Mouse (Mus musculus): ENCODE measurements around the gene Hepacam. TPM values are rescaled to one million over a fixed set of nuclear protein-coding genes. Genes with fewer than 3 reads are reported as not detected.

Hepacam gene
- polyA plus RNA-seq, 1 experiment from 2014 or later: not detected

DNA sequence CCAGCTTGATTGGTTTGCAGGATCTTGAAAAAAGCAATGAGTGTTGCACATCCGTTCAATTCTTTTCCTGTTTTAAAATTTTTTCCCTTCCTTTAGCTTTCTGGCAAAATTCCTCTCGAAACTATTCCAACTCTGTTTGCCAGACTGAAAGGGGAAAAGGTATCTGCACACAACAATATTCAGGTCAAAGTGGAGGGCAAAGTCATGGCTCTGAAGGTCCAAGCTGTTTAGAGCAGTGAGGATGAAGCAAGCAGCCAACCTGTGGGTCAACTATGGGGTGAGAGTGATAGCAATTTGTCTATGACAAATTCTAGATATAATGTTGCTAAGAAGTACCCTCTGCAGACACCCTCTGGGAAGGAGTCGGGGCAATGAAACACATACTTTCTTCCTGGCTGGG is 47.5 kb downstream of the Hepacam start:
- Histone ChIP-seq H3K9ac (no peak overlapping the region), H3K4me2 (no peak overlapping the region), H3K9me3 (no peaks in the 10 kb centered on the region), H3K4me1 (no peaks in the 10 kb centered on the region), H3K27me3 (no peaks in the 10 kb centered on the region), H3K4me3 (no peak overlapping the region), H3K27ac (no peak overlapping the region), H3K36me3 (no peaks in the 10 kb centered on the region)
- 77% methylated on average over 3 of the region's 3 CpGs for WGBS
- no peak for ATAC-seq (ENCODE audit: insufficient number of reproducible peaks, insufficient read depth, low FRiP score, low TSS enrichment, low read depth)

DNA sequence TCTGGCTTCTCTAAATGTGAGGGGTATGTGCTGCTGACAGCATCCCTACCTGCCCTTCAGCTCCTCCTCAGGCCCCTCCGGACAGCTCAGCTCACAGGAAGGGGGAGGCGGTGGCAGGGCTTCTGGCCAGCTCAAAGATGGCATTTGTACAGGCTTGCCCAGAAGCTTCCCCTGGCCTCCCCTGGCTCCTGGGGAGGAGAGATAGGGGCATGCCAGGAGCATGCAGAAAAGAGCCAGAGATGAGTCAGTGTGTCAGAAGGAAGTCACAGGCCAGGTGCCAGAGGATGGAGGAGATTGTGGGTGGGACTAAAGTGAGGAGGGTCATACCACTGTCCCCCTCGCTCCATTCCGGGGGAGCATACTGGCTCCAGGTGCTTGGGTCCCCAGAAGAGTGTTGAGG is 51.6 kb downstream of the Hepacam start:
- no peak overlapping the region for H3K27ac ChIP-seq
- H3K9me3 ChIP-seq: no peaks in the 10 kb centered on the region
- no peak overlapping the region for H3K4me3 ChIP-seq
- peaks cover 7% of the 10 kb centered on the region; the same call in 1 of the 2 replicates for H3K4me1 ChIP-seq
- H3K36me3 ChIP-seq: no peaks in the 10 kb centered on the region
- no peak overlapping the region for H3K4me2 ChIP-seq
- 81% methylated on average over 4 of the region's 4 CpGs for WGBS
- H3K9ac ChIP-seq: no peak overlapping the region
- H3K27me3 ChIP-seq: peaks cover 4% of the 10 kb centered on the region; the same call in 1 of the 2 replicates
- ATAC-seq (ENCODE audit: insufficient number of reproducible peaks, insufficient read depth, low FRiP score, low TSS enrichment, low read depth): no peak

DNA sequence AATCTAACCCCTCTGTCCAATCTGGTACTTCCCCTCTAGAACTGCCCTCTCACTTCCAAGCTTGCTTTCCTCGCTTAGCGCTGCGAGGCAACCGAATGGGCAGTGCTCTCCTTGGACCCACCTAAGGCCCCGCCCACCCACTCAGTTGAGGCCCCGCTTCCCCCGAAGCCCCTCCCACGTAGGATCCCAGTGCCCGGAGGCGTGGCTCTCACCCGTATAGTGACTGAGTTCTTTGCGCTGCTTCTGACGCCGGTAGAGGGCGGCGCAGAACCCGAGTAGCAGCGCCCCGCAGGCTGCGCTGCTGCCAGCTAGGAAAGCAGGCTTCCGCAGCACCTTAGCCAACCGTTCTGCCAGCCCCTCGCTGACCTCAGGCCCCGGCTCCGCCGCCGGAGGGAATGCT is 53.5 kb downstream of the Hepacam start:
- no peak overlapping the region for H3K27ac ChIP-seq
- H3K9ac ChIP-seq: peak overlapping the region; percentile 51; the same call in 1 of the 2 replicates
- peak overlapping the region; percentile 61 for H3K4me2 ChIP-seq
- H3K36me3 ChIP-seq: no peaks in the 10 kb centered on the region
- WGBS: 0% methylated on average over 27 of the region's 27 CpGs
- H3K27me3 ChIP-seq: peaks cover 7% of the 10 kb centered on the region; the same call in 1 of the 2 replicates
- peak overlapping the region; percentile 32 for H3K4me3 ChIP-seq
- ATAC-seq (ENCODE audit: insufficient number of reproducible peaks, insufficient read depth, low FRiP score, low TSS enrichment, low read depth): peak; percentile 67
- H3K4me1 ChIP-seq: peaks cover 7% of the 10 kb centered on the region; the same call in 1 of the 2 replicates
- H3K9me3 ChIP-seq: no peaks in the 10 kb centered on the region

DNA sequence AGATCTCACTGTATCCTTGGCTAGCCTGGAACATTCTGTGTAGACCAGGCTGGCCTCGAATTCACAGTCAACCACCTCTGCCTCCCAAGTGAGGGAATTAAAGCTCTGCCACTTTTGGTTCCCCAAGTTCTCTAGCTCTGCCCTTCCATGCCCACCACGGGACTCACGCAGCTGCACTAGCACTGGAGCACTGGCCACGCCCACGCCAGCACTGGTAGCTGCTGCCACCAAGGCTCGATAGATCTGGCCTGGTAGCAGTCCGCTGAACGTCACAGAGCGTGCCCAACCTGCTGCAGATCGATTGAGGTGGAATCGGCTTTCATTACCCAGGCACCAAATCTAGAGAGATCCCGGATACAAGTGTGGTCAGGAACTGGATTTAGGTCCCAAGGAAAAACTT is 54.1 kb downstream of the Hepacam start:
- Histone ChIP-seq H3K9me3 (no peaks in the 10 kb centered on the region), H3K27ac (no peak overlapping the region), H3K4me3 (peak overlapping the region; percentile 32), H3K4me2 (peak overlapping the region; percentile 61), H3K4me1 (peaks cover 7% of the 10 kb centered on the region; the same call in 1 of the 2 replicates), H3K36me3 (no peaks in the 10 kb centered on the region), H3K9ac (0 out of 2 replicates have a peak overlapping the region, but pooled peaks have one; percentile 0), H3K27me3 (peaks cover 7% of the 10 kb centered on the region; the same call in 1 of the 2 replicates)
- 23% methylated on average over 12 of the region's 12 CpGs for WGBS
- no peak for ATAC-seq (ENCODE audit: insufficient number of reproducible peaks, insufficient read depth, low FRiP score, low TSS enrichment, low read depth)

DNA sequence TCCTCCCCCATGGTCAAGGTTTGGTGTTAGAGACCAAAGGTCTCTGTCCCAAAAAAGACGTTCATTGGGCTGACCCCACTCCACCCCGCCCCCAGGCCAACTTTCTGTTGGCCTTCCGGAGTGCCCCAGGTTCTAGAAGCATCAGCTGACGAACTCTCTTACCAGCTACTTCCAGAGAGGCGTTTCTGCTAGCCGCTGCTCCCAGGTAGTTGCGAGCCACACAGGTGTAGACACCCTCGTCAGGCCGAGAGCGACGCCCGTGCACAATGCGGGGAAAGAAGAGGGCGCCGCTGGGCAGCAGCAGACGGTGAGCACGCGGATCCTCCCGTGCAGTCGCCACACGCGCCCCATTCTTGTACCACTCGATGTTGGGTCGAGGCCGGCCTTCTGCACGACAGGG is 62.2 kb downstream of the Hepacam start:
- no peak overlapping the region for H3K9ac ChIP-seq
- H3K36me3 ChIP-seq: no peaks in the 10 kb centered on the region
- H3K27me3 ChIP-seq: peaks cover 82% of the 10 kb centered on the region
- peaks cover 18% of the 10 kb centered on the region for H3K4me1 ChIP-seq
- H3K4me2 ChIP-seq: no peak overlapping the region
- WGBS: 27% methylated on average over 26 of the region's 26 CpGs
- H3K4me3 ChIP-seq: no peak overlapping the region
- no peaks in the 10 kb centered on the region for H3K9me3 ChIP-seq
- no peak overlapping the region for H3K27ac ChIP-seq
- no peak for ATAC-seq (ENCODE audit: insufficient number of reproducible peaks, insufficient read depth, low FRiP score, low TSS enrichment, low read depth)

DNA sequence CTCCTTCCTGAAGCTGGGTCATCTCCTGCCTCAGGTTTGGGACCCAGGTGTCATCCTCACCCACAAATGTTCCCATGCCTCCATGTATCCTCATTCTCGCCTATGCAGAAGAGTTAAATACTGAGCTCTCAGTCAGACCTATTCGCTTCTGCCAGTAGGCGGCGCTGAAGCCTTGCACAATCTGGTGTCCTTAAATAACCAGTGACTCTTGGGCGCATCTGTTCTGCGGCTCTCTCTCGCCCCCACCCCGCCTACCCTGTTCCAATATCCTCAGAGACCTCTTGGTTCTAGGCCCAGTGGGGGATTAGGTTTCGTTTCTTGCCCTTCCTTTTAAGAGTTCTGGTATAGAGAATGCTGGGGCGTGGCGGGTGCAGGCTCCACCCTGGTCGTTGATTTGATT is 63.4 kb downstream of the Hepacam start:
- Histone ChIP-seq H3K4me3 (peak overlapping the region; percentile 21), H3K4me1 (peaks cover 18% of the 10 kb centered on the region), H3K27me3 (peaks cover 92% of the 10 kb centered on the region), H3K36me3 (no peaks in the 10 kb centered on the region), H3K27ac (no peak overlapping the region), H3K4me2 (peak overlapping the region; percentile 49), H3K9ac (no peak overlapping the region), H3K9me3 (no peaks in the 10 kb centered on the region)
- 2% methylated on average over 12 of the region's 12 CpGs for WGBS
- ATAC-seq (ENCODE audit: insufficient number of reproducible peaks, insufficient read depth, low FRiP score, low TSS enrichment, low read depth): peak; percentile 64

DNA sequence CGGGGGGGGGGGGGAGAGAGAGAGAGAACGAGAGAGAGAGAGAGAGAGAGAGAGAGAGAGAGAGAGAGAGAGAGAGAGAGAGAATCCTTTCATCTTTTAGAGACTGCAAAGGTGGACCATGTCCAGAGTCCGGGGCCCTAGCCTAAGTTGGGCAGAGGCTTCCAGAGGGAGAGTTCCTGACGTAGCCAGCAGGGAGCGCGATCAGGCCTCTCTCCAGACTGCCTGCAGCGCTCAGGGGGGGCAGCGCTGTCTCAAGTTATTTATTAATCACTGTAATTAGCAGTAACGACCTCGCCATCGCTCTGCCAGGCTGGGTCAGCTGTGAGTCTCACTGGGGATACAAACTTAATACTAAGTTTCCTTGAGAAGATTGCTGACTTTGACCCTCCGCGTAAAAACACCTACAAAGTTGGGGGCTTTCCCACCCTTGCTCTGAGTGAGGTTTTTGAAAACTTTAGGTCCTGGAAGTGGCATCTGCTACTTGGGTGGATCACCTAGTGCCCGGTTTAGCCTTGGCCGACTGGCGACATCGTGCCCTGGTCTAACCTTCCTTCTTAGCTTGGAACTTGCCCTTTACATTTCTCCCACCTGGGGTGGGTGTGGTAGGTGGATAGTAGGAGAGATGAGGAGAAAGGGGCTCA is 65.0 kb downstream of the Hepacam start:
- Histone ChIP-seq H3K27me3 (peaks cover 98% of the 10 kb centered on the region), H3K4me3 (peak overlapping the region; percentile 38), H3K9me3 (no peaks in the 10 kb centered on the region), H3K4me2 (peak overlapping the region; percentile 59), H3K9ac (no peak overlapping the region), H3K27ac (no peak overlapping the region), H3K4me1 (peaks cover 18% of the 10 kb centered on the region), H3K36me3 (no peaks in the 10 kb centered on the region)
- WGBS: 1% methylated on average over 16 of the region's 17 CpGs
- no peak for ATAC-seq (ENCODE audit: insufficient number of reproducible peaks, insufficient read depth, low FRiP score, low TSS enrichment, low read depth)

DNA sequence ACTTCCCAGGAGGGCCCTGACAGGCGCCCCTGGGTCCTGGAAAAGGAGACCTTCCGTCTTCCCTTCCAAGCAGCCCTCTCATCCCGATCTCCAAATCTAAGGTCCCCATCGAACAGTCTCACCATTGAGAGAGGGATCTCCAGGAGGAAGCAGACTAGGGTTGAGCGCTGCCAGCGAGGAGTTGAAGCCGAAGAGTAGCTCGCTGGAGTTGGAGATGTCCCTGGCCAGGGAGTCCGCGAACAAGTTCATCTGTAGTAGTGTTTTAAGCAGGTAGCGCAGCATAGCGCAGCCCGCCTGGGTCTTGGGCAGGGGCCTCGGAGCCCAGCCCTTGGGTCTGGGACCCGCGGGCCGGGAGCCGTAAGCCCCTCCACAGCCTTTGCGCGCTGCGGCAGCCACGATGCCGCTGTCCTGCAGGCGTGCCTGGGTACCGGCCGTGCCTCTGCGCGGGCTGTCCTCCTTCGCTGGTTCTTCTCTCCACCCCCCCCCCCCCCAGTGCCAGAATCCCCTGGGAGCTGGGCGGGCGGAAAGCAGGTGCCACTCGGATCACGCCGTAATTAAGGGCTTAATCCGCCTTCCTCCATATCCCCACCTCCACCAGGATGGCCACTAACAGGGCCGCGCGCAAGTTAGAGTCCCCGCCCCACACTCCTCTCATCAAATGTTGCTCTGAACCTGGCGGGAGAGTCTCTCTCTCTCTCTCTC is 65.7 kb downstream of the Hepacam start, which contains the start of gene Robo3:
Gene Robo3 (minus strand): TSS at position 527 of the 702 bp plus-strand sequence.
- WGBS: under 1% methylated on average over 40 of the region's 40 CpGs
- H3K9me3 ChIP-seq: no peaks in the 10 kb centered on the region

DNA sequence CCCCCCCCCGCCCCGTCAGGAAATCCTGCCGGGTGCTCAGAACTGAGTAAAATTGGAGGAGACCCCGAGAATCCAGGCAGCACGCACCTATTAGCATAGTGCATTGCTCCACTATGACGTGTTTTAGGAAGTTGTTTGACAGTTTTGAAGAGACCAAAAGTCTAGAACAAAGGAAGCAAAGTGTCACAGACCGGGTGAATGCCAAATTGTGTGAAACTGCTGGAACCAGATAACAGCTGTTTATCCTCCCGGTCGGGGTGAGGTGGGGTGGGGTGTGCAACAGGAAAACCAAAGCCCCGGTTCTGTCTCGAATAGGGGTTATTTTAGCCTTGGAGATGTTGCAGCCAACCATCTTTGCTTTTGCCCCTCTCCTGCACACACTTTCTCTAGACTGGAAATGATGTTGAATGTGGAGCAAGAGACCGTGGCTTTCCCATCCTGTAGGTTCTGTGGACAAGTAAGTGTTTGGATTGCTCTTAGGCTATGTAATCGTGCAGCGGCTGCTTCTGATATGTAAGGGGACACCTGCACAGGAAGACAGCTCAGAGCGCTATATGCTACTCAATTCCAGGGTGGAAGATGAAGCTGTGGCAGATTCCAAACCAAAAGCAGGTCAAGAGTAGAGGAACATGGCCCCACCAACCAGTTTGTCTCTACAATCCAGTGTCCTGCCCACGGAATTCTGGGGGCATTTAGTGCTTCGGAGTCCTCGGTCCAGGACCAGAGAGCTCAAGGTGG is 66.8 kb downstream of the Hepacam start:
- H3K4me1 ChIP-seq: peaks cover 20% of the 10 kb centered on the region
- H3K27ac ChIP-seq: no peak overlapping the region
- H3K36me3 ChIP-seq: no peaks in the 10 kb centered on the region
- H3K9me3 ChIP-seq: no peaks in the 10 kb centered on the region
- no peak overlapping the region for H3K9ac ChIP-seq
- H3K4me2 ChIP-seq: peak overlapping the region; percentile 59; the same call in 1 of the 2 replicates
- no peak for ATAC-seq (ENCODE audit: insufficient number of reproducible peaks, insufficient read depth, low FRiP score, low TSS enrichment, low read depth)
- no peak overlapping the region for H3K4me3 ChIP-seq
- peaks cover 85% of the 10 kb centered on the region for H3K27me3 ChIP-seq
- 3% methylated on average over 18 of the region's 18 CpGs for WGBS

More for the DNA sequence above, 65.7 kb downstream of the Hepacam start, which contains the start of gene Robo3:
- Histone ChIP-seq H3K4me2 (peak within 1 kb of the TSS; percentile 59), H3K4me1 (peaks cover 20% of the 10 kb centered on the region), H3K4me3 (peak within 1 kb of the TSS; percentile 38), H3K9ac (peak within 1 kb of the TSS; percentile 51; the same call in 1 of the 2 replicates), H3K36me3 (no peaks in the 10 kb centered on the region), H3K27ac (no peak within 1 kb of the TSS), H3K27me3 (peaks cover 91% of the 10 kb centered on the region)
- ATAC-seq (ENCODE audit: insufficient number of reproducible peaks, insufficient read depth, low FRiP score, low TSS enrichment, low read depth): no peak

DNA sequence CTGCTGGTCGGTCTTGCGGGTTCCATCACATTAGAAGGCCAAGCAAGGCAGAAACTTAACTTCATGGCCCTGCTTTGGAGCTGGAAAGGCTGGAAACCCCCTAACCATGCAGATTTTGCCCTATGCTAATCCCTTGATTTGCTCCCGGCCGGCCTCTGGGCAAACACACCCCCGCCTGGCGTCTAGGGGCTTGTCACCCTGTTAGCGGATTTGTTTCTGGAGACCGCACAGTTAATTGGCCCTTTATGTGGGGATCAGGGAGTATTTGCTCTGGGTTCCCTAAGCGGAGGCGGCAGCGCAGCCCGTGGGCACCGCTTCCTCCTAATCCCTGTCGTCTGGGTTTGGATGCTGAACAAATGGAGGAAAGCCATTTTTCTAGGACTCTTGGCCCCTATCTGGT is 67.8 kb downstream of the Hepacam start:
- Histone ChIP-seq H3K9ac (no peak overlapping the region), H3K4me1 (peaks cover 20% of the 10 kb centered on the region), H3K9me3 (no peaks in the 10 kb centered on the region), H3K4me2 (no peak overlapping the region), H3K36me3 (no peaks in the 10 kb centered on the region), H3K27me3 (peaks cover 77% of the 10 kb centered on the region), H3K4me3 (no peak overlapping the region), H3K27ac (no peak overlapping the region)
- no peak for ATAC-seq (ENCODE audit: insufficient number of reproducible peaks, insufficient read depth, low FRiP score, low TSS enrichment, low read depth)
- WGBS: under 1% methylated on average over 14 of the region's 14 CpGs

DNA sequence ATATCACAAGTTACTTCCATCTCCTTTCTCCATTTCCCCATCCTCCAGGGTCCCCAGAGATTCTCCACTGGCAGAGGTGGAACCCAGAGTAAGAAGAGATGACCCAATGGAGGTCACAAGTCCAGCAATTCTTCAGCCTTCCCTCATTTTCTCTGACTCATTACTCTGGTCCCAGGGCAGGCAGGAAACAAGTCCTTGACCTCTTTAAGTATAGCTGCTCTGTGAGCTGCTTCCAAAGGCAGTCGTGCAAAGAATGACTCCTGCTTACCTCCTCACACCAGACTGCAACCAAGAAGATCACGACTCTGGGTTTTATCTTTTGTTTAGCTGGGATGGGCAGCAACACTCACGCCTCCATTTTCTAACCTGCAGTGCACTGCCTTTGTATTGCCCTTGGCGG is 68.5 kb downstream of the Hepacam start:
- no peak for ATAC-seq (ENCODE audit: insufficient number of reproducible peaks, insufficient read depth, low FRiP score, low TSS enrichment, low read depth)
- H3K9me3 ChIP-seq: no peaks in the 10 kb centered on the region
- H3K9ac ChIP-seq: no peak overlapping the region
- peaks cover 70% of the 10 kb centered on the region for H3K27me3 ChIP-seq
- 10% methylated on average over 4 of the region's 4 CpGs for WGBS
- no peaks in the 10 kb centered on the region for H3K36me3 ChIP-seq
- H3K4me3 ChIP-seq: no peak overlapping the region
- peaks cover 20% of the 10 kb centered on the region for H3K4me1 ChIP-seq
- no peak overlapping the region for H3K4me2 ChIP-seq
- no peak overlapping the region for H3K27ac ChIP-seq

Measured in embryonic facial prominence, embryonic 13.5 days (tissue).